Mouse (Mus musculus): Measurements from ENCODE around the gene Olfr1076. TPM values are rescaled to one million over a fixed set of nuclear protein-coding genes. Genes with fewer than 3 reads are reported as not detected.

The Olfr1076 gene
- not detected for total RNA-seq (2023)

GRCm38 (mm10) chr2:86508161-86508560, at the start of gene Olfr1076:
Olfr1076 (plus strand) TSS chr2:86508461.

GRCm38 (mm10) chr2:86487286-86487685, 21.0 kb upstream of the Olfr1076 start, which contains the start of gene Olfr228:
Olfr228 (minus strand) TSS chr2:86487386.

GRCm38 (mm10) chr2:86542380-86542779, 34.1 kb downstream of the Olfr1076 start, which contains the start of gene Olfr1079:
Olfr1079 (minus strand) TSS chr2:86542480.

GRCm38 (mm10) chr2:86558135-86558534, 49.9 kb downstream of the Olfr1076 start, which contains the start of gene Olfr1080:
Olfr1080 (minus strand) TSS chr2:86558235.

Other genes starting within 250 kb of the Olfr1076 start
- not detected for gene Olfr1051, start 229.4 kb upstream of the Olfr1076 start, total RNA-seq (2023)
- gene Olfr1052, start 216.0 kb upstream of the Olfr1076 start, total RNA-seq (2023) = not detected
- gene Olfr1053, start 193.2 kb upstream of the Olfr1076 start, total RNA-seq (2023) = not detected
- not detected for gene Olfr1054, start 173.0 kb upstream of the Olfr1076 start, total RNA-seq (2023)
- gene Olfr1055, start 158.2 kb upstream of the Olfr1076 start, total RNA-seq (2023) = not detected
- not detected for gene Olfr1056, start 146.0 kb upstream of the Olfr1076 start, total RNA-seq (2023)
- gene Olfr1057, start 130.1 kb upstream of the Olfr1076 start, total RNA-seq (2023) = not detected
- not detected for gene Olfr1058, start 119.9 kb upstream of the Olfr1076 start, total RNA-seq (2023)
- gene Olfr1061, start 94.4 kb upstream of the Olfr1076 start, total RNA-seq (2023) = not detected
- gene Olfr1062, start 81.7 kb upstream of the Olfr1076 start, total RNA-seq (2023) = not detected
- not detected for gene Olfr1065, start 57.9 kb upstream of the Olfr1076 start, total RNA-seq (2023)
- gene Olfr1066, start 52.2 kb upstream of the Olfr1076 start, total RNA-seq (2023) = not detected
- not detected for gene Olfr228, start 21.1 kb upstream of the Olfr1076 start, total RNA-seq (2023)
- not detected for gene Olfr1079, start 34.0 kb downstream of the Olfr1076 start, total RNA-seq (2023)
- gene Olfr1080, start 49.8 kb downstream of the Olfr1076 start, total RNA-seq (2023) = not detected
- not detected for gene Olfr1082, start 90.5 kb downstream of the Olfr1076 start, total RNA-seq (2023)
- not detected for gene Olfr1084, start 131.3 kb downstream of the Olfr1076 start, total RNA-seq (2023)
- not detected for gene Olfr1085, start 153.6 kb downstream of the Olfr1076 start, total RNA-seq (2023)
- not detected for gene Olfr1086, start 171.6 kb downstream of the Olfr1076 start, total RNA-seq (2023)
- gene Olfr1087, start 189.9 kb downstream of the Olfr1076 start, total RNA-seq (2023) = not detected
- gene Olfr1089, start 225.2 kb downstream of the Olfr1076 start, total RNA-seq (2023) = not detected